Mouse (Mus musculus): Measurements from ENCODE around the gene Grik1. TPM values are rescaled to one million over a fixed set of nuclear protein-coding genes. Genes with fewer than 3 reads are reported as not detected.

The Grik1 gene
- total RNA-seq, 1 experiment = not detected

GRCm38 (mm10) chr16:88247586-88247985, 42.5 kb downstream of the Grik1 start:
- H3K9me3 ChIP-seq (ENCODE audit: control insufficient read depth, insufficient read depth, low read depth, low read length) = no peaks in the 10 kb centered on the region
- TF ChIP-seq MAFK (IDR thresholded peaks at IDR 0.05; ENCODE audit: insufficient read depth, low read depth, low read length) (no peak), ZNF384 (IDR thresholded peaks at IDR 0.05; ENCODE audit: low read depth, low read length) (no peak), ZC3H11A (IDR thresholded peaks at IDR 0.05; ENCODE audit: borderline replicate concordance, low read depth, low read length) (no peak), CHD2 (IDR thresholded peaks at IDR 0.05; ENCODE audit: low read depth, low read length) (no peak), HCFC1 (IDR thresholded peaks at IDR 0.05; ENCODE audit: borderline replicate concordance, insufficient read depth, low read length) (no peak)
- no peak for DNase-seq (ENCODE audit: low read depth, low spot score)
- H3K27ac ChIP-seq (ENCODE audit: insufficient read depth, low read depth, low read length, poor library complexity, severe bottlenecking) = no peak overlapping the region
- no peak overlapping the region for H3K4me3 ChIP-seq (ENCODE audit: insufficient read depth in 1 of 2, low read depth in 1 of 2, low read length in 2 of 2, poor library complexity in 1 of 2, severe bottlenecking in 1 of 2)
- H3K9ac ChIP-seq (ENCODE audit: insufficient read depth, low read depth, low read length, poor library complexity, severe bottlenecking) = no peak overlapping the region
- no peaks in the 10 kb centered on the region for H3K4me1 ChIP-seq (ENCODE audit: control insufficient read depth in 2 of 2, insufficient read depth in 2 of 2, low read length in 2 of 2, poor library complexity in 1 of 2)
- in situ Hi-C loops (cut with MboI; ENCODE audit: low sequenced_read_pairs in 2 of 2, unreplicated experiment in 2 of 2) = no loop called here
- H3K36me3 ChIP-seq (ENCODE audit: control insufficient read depth, insufficient read depth, low read length, poor library complexity, severe bottlenecking) = no peaks in the 10 kb centered on the region

- H3K9me3 ChIP-seq (ENCODE audit: control insufficient read depth, insufficient read depth, low read depth, low read length) = no peaks in the 10 kb centered on the region
- TF ChIP-seq CHD2 (IDR thresholded peaks at IDR 0.05; ENCODE audit: low read depth, low read length) = no peak
- TF ChIP-seq MAFK (IDR thresholded peaks at IDR 0.05; ENCODE audit: insufficient read depth, low read depth, low read length) = no peak
- no peak for TF ChIP-seq ZC3H11A (IDR thresholded peaks at IDR 0.05; ENCODE audit: borderline replicate concordance, low read depth, low read length)
- no peak for TF ChIP-seq HCFC1 (IDR thresholded peaks at IDR 0.05; ENCODE audit: borderline replicate concordance, insufficient read depth, low read length)
- no peak for TF ChIP-seq ZNF384 (IDR thresholded peaks at IDR 0.05; ENCODE audit: low read depth, low read length)
- H3K4me3 ChIP-seq (ENCODE audit: insufficient read depth in 1 of 2, low read depth in 1 of 2, low read length in 2 of 2, poor library complexity in 1 of 2, severe bottlenecking in 1 of 2) = no peak overlapping the region
- H3K4me1 ChIP-seq (ENCODE audit: control insufficient read depth in 2 of 2, insufficient read depth in 2 of 2, low read length in 2 of 2, poor library complexity in 1 of 2) = no peaks in the 10 kb centered on the region
- in situ Hi-C loops (cut with MboI; ENCODE audit: low sequenced_read_pairs in 2 of 2, unreplicated experiment in 2 of 2) = no loop called here
- DNase-seq (ENCODE audit: low read depth, low spot score) = no peak
- H3K36me3 ChIP-seq (ENCODE audit: control insufficient read depth, insufficient read depth, low read length, poor library complexity, severe bottlenecking) = no peaks in the 10 kb centered on the region
- no peak overlapping the region for H3K9ac ChIP-seq (ENCODE audit: insufficient read depth, low read depth, low read length, poor library complexity, severe bottlenecking)
- no peak overlapping the region for H3K27ac ChIP-seq (ENCODE audit: insufficient read depth, low read depth, low read length, poor library complexity, severe bottlenecking)
Observed at GRCm38 (mm10) chr16:88244658-88245057, 45.4 kb downstream of the Grik1 start.

GRCm38 (mm10) chr16:88225616-88226015, 64.4 kb downstream of the Grik1 start:
- H3K4me1 ChIP-seq (ENCODE audit: control insufficient read depth in 2 of 2, insufficient read depth in 2 of 2, low read length in 2 of 2, poor library complexity in 1 of 2) = no peaks in the 10 kb centered on the region
- H3K27ac ChIP-seq (ENCODE audit: insufficient read depth, low read depth, low read length, poor library complexity, severe bottlenecking) = no peak overlapping the region
- H3K9ac ChIP-seq (ENCODE audit: insufficient read depth, low read depth, low read length, poor library complexity, severe bottlenecking) = no peak overlapping the region
- no peak for TF ChIP-seq MAFK (IDR thresholded peaks at IDR 0.05; ENCODE audit: insufficient read depth, low read depth, low read length)
- no peak for TF ChIP-seq ZC3H11A (IDR thresholded peaks at IDR 0.05; ENCODE audit: borderline replicate concordance, low read depth, low read length)
- no peak for TF ChIP-seq CHD2 (IDR thresholded peaks at IDR 0.05; ENCODE audit: low read depth, low read length)
- no peak for TF ChIP-seq HCFC1 (IDR thresholded peaks at IDR 0.05; ENCODE audit: borderline replicate concordance, insufficient read depth, low read length)
- in situ Hi-C loops (cut with MboI; ENCODE audit: low sequenced_read_pairs in 2 of 2, unreplicated experiment in 2 of 2) = no loop called here
- no peaks in the 10 kb centered on the region for H3K9me3 ChIP-seq (ENCODE audit: control insufficient read depth, insufficient read depth, low read depth, low read length)
- H3K36me3 ChIP-seq (ENCODE audit: control insufficient read depth, insufficient read depth, low read length, poor library complexity, severe bottlenecking) = no peaks in the 10 kb centered on the region
- peak; percentile 9 for DNase-seq (ENCODE audit: low read depth, low spot score)
- no peak overlapping the region for H3K4me3 ChIP-seq (ENCODE audit: insufficient read depth in 1 of 2, low read depth in 1 of 2, low read length in 2 of 2, poor library complexity in 1 of 2, severe bottlenecking in 1 of 2)

GRCm38 (mm10) chr16:88221932-88222331, 68.1 kb downstream of the Grik1 start:
- no peaks in the 10 kb centered on the region for H3K36me3 ChIP-seq (ENCODE audit: control insufficient read depth, insufficient read depth, low read length, poor library complexity, severe bottlenecking)
- TF ChIP-seq CHD2 (IDR thresholded peaks at IDR 0.05; ENCODE audit: low read depth, low read length) (no peak), MAFK (IDR thresholded peaks at IDR 0.05; ENCODE audit: insufficient read depth, low read depth, low read length) (no peak), ZNF384 (IDR thresholded peaks at IDR 0.05; ENCODE audit: low read depth, low read length) (no peak), ZC3H11A (IDR thresholded peaks at IDR 0.05; ENCODE audit: borderline replicate concordance, low read depth, low read length) (no peak), HCFC1 (IDR thresholded peaks at IDR 0.05; ENCODE audit: borderline replicate concordance, insufficient read depth, low read length) (no peak)
- no peak overlapping the region for H3K9ac ChIP-seq (ENCODE audit: insufficient read depth, low read depth, low read length, poor library complexity, severe bottlenecking)
- H3K4me3 ChIP-seq (ENCODE audit: insufficient read depth in 1 of 2, low read depth in 1 of 2, low read length in 2 of 2, poor library complexity in 1 of 2, severe bottlenecking in 1 of 2) = no peak overlapping the region
- DNase-seq (ENCODE audit: low read depth, low spot score) = no peak
- no peaks in the 10 kb centered on the region for H3K4me1 ChIP-seq (ENCODE audit: control insufficient read depth in 2 of 2, insufficient read depth in 2 of 2, low read length in 2 of 2, poor library complexity in 1 of 2)
- H3K27ac ChIP-seq (ENCODE audit: insufficient read depth, low read depth, low read length, poor library complexity, severe bottlenecking) = no peak overlapping the region
- in situ Hi-C loops (cut with MboI; ENCODE audit: low sequenced_read_pairs in 2 of 2, unreplicated experiment in 2 of 2) = loop anchor here in 1 of 2 experiments (25.0 kb wide), 1 partner anchor 385 kb away; no protein-coding TSS in a partner anchor
- no peaks in the 10 kb centered on the region for H3K9me3 ChIP-seq (ENCODE audit: control insufficient read depth, insufficient read depth, low read depth, low read length)

GRCm38 (mm10) chr16:88212531-88212930, 77.5 kb downstream of the Grik1 start:
- H3K4me1 ChIP-seq (ENCODE audit: control insufficient read depth in 2 of 2, insufficient read depth in 2 of 2, low read length in 2 of 2, poor library complexity in 1 of 2) = no peaks in the 10 kb centered on the region
- no peaks in the 10 kb centered on the region for H3K9me3 ChIP-seq (ENCODE audit: control insufficient read depth, insufficient read depth, low read depth, low read length)
- no peaks in the 10 kb centered on the region for H3K36me3 ChIP-seq (ENCODE audit: control insufficient read depth, insufficient read depth, low read length, poor library complexity, severe bottlenecking)
- DNase-seq (ENCODE audit: low read depth, low spot score) = no peak
- in situ Hi-C loops (cut with MboI; ENCODE audit: low sequenced_read_pairs in 2 of 2, unreplicated experiment in 2 of 2) = loop anchor here in 1 of 2 experiments (25.0 kb wide), 1 partner anchor 375 kb away; no protein-coding TSS in a partner anchor
- TF ChIP-seq CHD2 (IDR thresholded peaks at IDR 0.05; ENCODE audit: low read depth, low read length) = no peak
- H3K27ac ChIP-seq (ENCODE audit: insufficient read depth, low read depth, low read length, poor library complexity, severe bottlenecking) = no peak overlapping the region
- no peak overlapping the region for H3K4me3 ChIP-seq (ENCODE audit: insufficient read depth in 1 of 2, low read depth in 1 of 2, low read length in 2 of 2, poor library complexity in 1 of 2, severe bottlenecking in 1 of 2)
- H3K9ac ChIP-seq (ENCODE audit: insufficient read depth, low read depth, low read length, poor library complexity, severe bottlenecking) = no peak overlapping the region

Measured in ES-E14 (cell line).